Mouse (Mus musculus): Measurements from ENCODE around the gene Lman2.

DNA sequence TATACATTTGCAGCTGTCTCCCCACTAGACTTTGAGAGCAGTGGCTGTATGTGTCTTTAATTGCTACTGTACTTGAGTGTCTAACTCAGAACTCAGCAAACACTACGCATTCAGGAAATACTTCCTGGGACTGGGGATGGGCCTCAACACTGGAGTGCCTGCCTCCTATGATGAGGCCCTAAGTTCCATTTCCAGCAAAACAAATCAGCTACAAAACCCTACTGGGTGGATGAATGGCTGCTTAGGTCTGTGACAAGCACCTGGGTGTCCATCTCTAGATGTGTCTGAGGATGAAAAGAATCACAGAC, 37.4 kb upstream of the Lman2 start:
- TF ChIP-seq TAL1 (IDR thresholded peaks at IDR 0.05; ENCODE audit: low read length), result no peak
- TF ChIP-seq GATA1 (IDR thresholded peaks at IDR 0.05; ENCODE audit: low read length), result no peak

All from erythroblast, embryonic 14.5 days (primary cell).